Mouse (Mus musculus): ENCODE data around the gene Epb41.

The Epb41 gene

GRCm38 (mm10) chr4:131920141-131920594 is 155.0 kb downstream of the Epb41 start:
- DNase-seq (ENCODE audit: low spot score), result no peak

DNA sequence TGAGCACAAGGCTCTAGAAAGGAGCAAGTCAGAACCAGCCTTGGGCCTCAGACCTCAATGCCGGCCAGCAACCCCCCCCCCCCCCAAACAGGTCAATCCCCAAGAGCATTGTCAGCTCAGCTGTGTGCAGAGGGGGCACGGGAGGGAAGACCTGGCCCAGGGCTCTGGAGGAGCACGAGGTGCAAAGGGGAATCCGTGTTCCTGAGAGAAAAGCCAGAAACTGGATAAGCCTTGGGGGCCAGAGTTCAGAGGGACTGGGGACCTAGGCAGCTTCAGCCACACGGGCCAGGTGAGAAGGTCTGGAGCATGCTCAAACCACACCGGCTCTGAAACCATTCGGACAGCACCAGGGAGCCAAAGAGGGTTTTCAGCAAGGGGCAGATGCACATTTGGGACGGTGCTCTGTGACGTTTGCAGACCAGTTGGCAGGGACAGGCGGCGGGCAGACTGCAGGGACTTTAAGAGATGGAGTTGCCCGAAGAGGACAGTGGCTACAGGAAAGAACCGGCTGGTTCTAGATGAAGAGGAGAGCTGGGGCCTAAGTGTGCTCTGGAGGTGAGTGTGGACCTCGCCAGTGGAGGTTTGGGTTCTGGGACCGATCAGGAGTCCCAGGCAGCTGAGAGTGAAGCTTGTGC is 155.5 kb downstream of the Epb41 start:
- DNase-seq (ENCODE audit: low spot score), result no peak

- DNase-seq (ENCODE audit: low spot score), result no peak
These were observed 156.2 kb downstream of the Epb41 start for GRCm38 (mm10) chr4:131918711-131919500.

- DNase-seq (ENCODE audit: low spot score), result no peak
These were observed 157.0 kb downstream of the Epb41 start for GRCm38 (mm10) chr4:131918026-131918533.

DNA sequence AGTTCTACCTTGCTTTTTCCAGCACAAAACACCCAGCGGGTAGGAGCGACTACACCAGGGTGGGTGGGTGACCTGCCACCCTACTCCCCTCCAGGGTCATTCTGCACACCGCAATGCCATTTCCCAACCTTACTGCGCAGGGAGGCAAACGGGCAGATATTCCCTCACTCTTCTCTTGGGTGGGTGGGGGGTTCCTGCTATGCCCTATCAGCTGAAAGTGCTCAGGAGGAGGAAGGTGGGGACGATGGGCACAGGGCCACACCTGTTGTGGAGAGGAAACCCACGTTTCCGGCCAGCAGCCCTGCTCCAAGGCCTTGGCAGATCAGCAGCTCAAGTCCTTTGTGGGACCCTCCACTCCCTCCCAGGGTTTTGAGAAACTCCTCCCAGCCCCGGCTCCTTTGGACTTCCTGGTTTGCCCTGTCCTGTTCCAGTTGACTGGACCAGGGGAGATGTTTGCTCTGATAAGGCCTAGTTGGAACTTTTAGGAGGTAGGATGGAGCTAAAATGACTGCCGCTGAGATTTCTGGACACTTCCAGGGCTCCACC is 158.0 kb downstream of the Epb41 start:
- no peak for DNase-seq (ENCODE audit: low spot score)

DNA sequence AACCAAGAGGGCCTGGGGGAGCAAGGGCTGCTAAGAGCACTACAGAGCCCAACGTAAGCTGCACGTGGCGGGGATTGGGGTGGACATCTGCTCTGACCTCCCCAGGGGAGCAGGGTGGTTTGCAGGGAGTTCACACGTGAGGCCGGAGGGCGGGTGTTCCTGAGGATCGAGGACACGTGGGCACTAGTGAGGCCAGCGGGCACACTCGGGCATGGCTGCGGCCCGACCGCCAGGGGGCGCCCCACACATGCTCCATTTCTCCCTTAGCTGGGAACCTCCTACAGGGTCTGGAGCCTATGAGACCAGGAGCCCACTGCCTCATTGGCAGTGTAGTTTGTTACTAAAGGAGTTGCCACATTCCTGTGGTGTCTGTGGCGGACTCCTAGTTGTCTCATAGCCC is 158.7 kb downstream of the Epb41 start:
- peak; percentile 72 for DNase-seq (ENCODE audit: low spot score)

DNA sequence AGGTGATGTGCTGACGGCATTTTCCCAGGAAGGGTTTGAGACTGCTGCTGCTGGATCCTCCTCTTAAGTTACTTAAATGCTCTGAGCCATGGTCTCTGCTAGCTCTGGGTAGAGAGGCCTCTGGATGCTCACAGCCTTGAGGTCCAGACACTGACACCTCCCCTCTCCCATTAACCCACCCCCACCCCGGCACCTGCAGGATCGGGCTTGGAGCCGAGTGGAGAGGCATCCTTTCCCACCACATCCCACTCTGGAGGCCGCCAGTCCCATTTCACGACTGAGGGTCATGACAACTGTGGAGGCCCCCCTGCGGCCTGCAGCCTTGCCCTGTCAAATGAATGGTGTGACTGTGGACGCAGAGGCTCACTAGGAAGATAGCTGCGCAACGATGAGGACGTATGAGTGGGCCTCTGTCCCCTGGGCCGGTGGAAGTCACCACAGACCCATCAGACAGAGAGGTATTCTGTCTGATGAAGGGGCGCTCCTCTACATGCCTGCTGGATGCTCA is 159.2 kb downstream of the Epb41 start:
- no peak for DNase-seq (ENCODE audit: low spot score)

- DNase-seq (ENCODE audit: low spot score), result no peak
These were observed 160.1 kb downstream of the Epb41 start for GRCm38 (mm10) chr4:131914891-131915469.

DNA sequence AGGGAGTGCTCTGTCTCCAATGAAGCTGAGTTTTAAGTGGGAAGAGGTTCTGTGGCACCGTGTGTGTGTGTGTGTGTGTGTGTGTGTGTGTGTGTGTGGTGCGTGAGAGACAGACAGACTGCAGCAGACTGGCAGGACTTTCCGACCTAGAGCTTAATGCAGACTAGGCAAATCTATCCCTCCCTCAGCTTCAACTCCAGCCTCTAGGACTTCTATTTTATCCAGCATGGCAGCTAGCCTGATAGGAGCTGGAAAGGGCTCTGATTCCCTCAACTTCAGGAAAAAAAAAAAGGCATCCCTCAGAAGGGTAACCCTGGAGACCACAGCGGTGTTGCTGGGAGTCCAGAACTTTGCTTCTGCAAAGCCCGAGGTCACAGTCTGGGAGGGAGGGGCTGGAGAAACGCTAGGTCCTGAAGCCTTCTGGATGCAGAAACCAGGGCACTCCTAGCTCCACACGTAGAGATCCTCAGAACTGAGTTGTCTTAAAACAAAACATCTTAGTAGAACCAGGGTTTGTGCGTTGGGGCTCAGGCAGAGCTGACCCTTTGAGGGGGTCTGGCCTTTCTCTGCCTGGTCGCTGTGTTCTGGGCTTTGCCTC is 161.0 kb downstream of the Epb41 start:
- no peak for DNase-seq (ENCODE audit: low spot score)

DNA sequence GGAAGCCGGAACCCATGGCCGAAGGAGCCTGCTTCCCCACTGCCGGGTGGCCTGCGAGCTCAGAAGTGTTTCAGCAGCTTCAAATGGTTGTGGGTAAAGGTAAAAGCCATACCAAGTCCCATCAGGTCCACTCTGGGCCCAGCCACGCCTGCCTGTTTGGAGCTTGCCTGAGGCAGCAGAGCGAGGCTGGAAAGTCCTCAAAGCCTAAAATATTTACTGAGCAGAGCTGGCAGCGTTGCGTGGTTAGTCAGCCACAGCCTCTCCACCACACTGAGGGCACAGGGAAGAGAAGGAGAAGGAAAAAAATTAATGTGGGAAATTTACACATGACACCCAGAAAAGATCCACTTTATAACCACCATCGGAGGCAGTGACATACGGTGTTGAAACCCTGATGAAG is 161.6 kb downstream of the Epb41 start:
- DNase-seq (ENCODE audit: low spot score), result no peak

DNA sequence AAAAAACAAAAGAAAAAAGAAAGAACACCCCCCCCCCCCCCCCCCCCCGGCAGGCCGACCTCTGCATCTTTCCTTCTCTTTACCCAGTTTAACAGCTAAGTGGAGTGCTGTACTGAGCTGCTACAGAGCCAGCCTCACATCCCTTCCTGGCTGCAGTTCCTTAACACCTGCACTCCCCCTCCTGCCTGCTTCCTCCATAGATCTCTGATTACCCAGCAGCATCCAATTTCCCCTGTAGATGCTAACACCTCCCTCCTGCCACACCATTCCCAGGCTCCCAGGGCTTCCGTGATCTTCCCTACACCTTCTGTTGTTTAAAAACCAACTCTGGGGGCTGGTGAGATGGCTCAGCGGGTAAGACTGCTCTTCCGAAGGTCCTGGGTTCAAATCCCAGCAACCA is 163.6 kb downstream of the Epb41 start:
- DNase-seq (ENCODE audit: low spot score), result no peak

DNA sequence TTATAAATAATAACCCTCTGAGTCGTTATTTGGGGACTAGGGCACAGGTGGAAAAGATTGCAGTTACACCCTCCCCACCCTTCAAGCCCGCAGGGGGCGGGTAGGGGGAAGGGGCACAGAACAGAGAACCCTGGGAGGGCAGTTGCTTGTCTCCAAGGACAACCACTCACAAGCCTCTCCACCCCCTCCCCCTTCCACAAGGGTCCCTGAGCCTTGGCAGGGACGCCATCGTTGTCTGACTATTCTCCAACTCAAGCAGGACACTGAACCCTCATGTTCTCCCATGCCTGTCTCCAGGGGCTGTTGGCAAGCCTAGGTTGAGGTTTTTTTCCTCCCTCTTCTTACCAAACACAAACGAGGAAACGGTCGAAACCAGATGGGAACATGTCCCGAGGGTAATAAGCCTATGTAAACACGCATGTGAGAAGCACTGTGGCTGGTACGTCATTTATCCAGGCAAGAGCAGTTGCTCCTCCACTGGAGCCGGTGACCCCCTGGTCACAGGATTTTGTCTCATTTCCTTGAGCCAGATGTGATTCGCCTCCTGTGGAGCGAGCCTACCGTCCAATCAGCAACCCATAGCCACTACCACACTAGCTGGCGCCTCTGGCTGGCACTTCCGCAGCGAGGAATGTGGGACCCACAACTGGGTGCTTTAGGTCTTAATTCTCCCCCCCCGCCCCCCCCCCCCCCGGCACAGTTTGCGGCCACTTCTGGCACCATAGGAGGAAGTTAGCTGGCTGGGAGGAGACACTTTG is 164.7 kb downstream of the Epb41 start:
- no peak for DNase-seq (ENCODE audit: low spot score)

GRCm38 (mm10) chr4:131907912-131908311 is 167.2 kb downstream of the Epb41 start:
- no peak for DNase-seq (ENCODE audit: low spot score)

DNA sequence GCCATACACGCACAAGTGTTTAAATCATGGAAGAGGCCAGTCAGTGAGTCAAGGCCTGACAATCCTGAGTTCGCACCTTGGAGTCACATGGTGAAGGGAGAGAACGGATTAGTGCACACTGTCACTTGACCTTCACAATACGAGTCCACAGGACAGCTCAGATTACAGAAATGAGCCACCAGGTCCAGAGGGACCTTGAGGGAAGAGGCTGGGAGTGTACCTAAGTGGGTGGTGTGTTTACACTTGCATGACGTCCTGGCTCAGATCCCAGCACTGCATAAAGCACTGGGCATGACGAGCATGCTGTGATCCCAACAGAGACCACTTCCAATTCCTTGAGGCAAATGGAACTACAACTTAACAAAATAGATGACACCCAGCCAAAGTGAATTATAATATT is 168.7 kb downstream of the Epb41 start:
- no peak for DNase-seq (ENCODE audit: low spot score)

DNA sequence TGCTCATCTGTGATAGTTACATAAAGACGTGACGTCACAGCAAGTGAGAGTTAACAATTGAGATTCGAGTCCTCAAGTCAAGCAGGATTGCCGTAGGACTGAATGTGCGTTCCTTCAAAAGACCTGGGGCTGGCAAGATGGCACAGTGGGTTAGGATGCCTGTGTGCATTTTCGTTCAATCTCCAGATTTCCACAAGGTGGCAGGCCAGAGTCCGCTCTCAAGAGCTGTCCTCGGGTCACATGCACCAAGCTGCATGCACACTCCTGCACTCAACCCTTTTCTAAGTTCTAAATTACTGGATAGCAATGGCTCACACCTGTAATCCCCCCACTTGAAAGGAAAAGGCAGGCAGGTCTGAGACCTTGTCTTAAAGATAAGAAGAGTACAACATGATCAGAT is 170.6 kb downstream of the Epb41 start:
- DNase-seq (ENCODE audit: low spot score), result no peak

GRCm38 (mm10) chr4:131901090-131901489 is 174.0 kb downstream of the Epb41 start:
- no peak for DNase-seq (ENCODE audit: low spot score)

- DNase-seq (ENCODE audit: low spot score), result no peak
These were observed 176.0 kb downstream of the Epb41 start for GRCm38 (mm10) chr4:131899180-131899554.

DNA sequence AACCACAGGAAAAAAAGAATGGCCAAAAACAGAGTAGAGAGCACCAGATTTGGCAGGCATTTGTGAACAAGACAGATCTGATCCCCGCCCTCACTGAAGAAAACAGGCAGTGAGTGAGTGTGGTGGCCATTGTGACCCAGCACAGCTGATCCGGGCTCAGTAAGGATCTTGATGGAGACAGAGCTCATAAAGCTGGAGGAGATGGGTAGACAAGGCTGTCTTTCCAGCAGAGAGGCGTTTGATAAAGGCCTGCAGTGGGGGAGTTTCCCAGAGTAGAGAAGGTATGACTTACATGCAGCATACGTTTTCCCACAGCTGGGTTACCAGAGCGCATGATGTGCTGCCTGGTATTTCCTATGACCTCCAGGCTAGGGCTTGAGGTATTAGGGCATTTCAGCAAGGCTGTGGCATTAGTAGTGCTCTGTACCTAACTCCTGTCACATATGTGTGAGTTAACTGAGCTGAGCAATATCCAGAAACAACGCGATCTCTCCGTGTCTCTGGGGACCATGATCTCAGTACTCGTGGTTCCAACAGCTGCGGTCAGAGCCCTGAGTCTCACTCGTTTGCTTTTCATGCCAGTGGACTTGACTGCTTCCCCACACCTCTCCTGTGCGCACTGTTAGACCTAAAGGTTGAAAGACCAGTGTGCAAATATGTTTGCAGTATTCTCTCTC is 176.5 kb downstream of the Epb41 start:
- no peak for DNase-seq (ENCODE audit: low spot score)

DNA sequence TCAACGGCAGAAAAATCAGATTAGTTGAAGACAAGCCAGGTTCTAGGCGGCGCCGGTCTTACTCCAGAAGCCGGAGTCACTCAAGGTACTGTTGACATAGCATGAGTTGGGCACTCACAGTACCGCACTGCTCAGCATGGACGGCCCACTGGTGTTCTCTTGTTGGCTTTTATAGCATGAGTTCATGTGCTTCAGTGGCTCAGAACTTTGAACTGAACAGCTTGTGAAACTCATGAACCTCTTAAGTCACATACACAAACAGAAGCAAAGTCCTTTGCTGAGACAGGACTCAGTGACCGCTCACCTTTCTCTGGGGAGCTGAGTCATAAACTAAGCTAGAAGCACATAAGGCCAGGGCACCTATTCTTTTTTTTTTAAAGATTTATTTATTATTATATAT is 177.3 kb downstream of the Epb41 start:
- no peak for DNase-seq (ENCODE audit: low spot score)

DNA sequence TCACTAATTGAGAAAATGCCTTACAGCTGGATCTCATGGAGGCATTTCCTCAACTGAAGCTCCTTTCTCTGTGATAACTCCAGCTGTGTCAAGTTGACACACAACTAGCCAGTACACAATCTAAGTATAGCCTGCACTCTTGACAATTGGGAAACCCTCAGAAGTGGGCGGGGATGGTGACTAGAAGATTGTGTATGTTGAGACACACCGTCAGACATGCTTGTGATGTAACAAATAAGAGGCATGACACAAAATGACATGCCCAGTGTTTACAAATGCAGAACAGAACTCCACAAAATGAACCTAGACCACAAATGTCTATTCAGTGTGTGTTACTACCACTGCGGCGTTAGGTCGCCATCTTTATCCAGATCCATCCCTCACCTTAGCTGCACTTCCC is 178.0 kb downstream of the Epb41 start:
- DNase-seq (ENCODE audit: low spot score), result no peak

- DNase-seq (ENCODE audit: low spot score), result no peak
These were observed 184.4 kb downstream of the Epb41 start for GRCm38 (mm10) chr4:131890692-131891091.

Measured in left cerebral cortex, adult 11 months (tissue).